Mouse (Mus musculus) testis, adult 2 months (tissue): Measurements from ENCODE around the gene Prkar2b. TPM values are rescaled to one million over a fixed set of nuclear protein-coding genes. Genes with fewer than 3 reads are reported as not detected.

Source experiments
- H3K27ac ChIP-seq: fragments of 200-500 bp; 2 replicates; pipeline ENCODE4 v1.5.1; 2012; ENCODE audit warnings: low read depth, low read length; ENCODE audit not compliant: control insufficient read depth, insufficient read depth
- H3K27me3 ChIP-seq: fragments of 200-500 bp; 2 replicates; pipeline ENCODE4 v1.6.1; 2012; ENCODE audit warnings: mild to moderate bottlenecking, low read length, moderate library complexity; ENCODE audit not compliant: control insufficient read depth, insufficient read depth
- H3K36me3 ChIP-seq: fragments of 200-500 bp; 2 replicates; pipeline ENCODE4 v1.6.1; 2012; ENCODE audit warnings: mild to moderate bottlenecking, low read length; ENCODE audit not compliant: control insufficient read depth, insufficient read depth
- H3K4me1 ChIP-seq: fragments of 200-500 bp; 2 replicates; pipeline ENCODE4 v1.6.1; 2012; ENCODE audit warnings: low read length; ENCODE audit not compliant: control insufficient read depth, insufficient read depth
- H3K4me3 ChIP-seq: fragments of 200-500 bp; 2 replicates; pipeline ENCODE4 v1.5.1; 2012; ENCODE audit warnings: low read depth, mild to moderate bottlenecking, low read length, moderate library complexity, mixed read lengths; ENCODE audit not compliant: control insufficient read depth
- CTCF ChIP-seq: fragments of 200-500 bp; IDR thresholded peaks from 2 replicates; pipeline ENCODE4 v1.5.1; 2012; ENCODE audit warnings: low read depth, mild to moderate bottlenecking, inconsistent platforms, low read length, moderate library complexity; ENCODE audit not compliant: control insufficient read depth, insufficient read depth, insufficient replicate concordance
- POLR2A ChIP-seq: fragments of 200-500 bp; IDR thresholded peaks from 2 replicates; pipeline ENCODE4 v1.6.1; 2012; ENCODE audit warnings: low read depth, mild to moderate bottlenecking, inconsistent platforms, low read length, moderate library complexity; ENCODE audit not compliant: control insufficient read depth
- polyA plus RNA-seq: library from polyadenylated mRNA; depleted of rRNA; stranded (reverse); fragments of >200 nt; gene quantifications from 2 replicates; pipeline ENCODE4 v1.2.3, GENCODE M21; 2012

Gene Prkar2b
- polyA plus RNA-seq, 1 experiment: 3.5 TPM

GRCm38 (mm10) chr12:31977613-31978195, 83.4 kb downstream of the Prkar2b start:
- H3K27me3 ChIP-seq: no peaks in the 10 kb centered on the region
- no peaks in the 10 kb centered on the region for H3K36me3 ChIP-seq
- H3K4me1 ChIP-seq: no peaks in the 10 kb centered on the region
- TF ChIP-seq CTCF (no peak), POLR2A (no peak)
- H3K27ac ChIP-seq: no peak overlapping the region
- H3K4me3 ChIP-seq: no peak overlapping the region

- Histone ChIP-seq H3K4me1 (no peaks in the 10 kb centered on the region), H3K36me3 (no peaks in the 10 kb centered on the region), H3K4me3 (no peak overlapping the region), H3K27ac (no peak overlapping the region), H3K27me3 (no peaks in the 10 kb centered on the region)
- TF ChIP-seq CTCF: no peak
- no peak for TF ChIP-seq POLR2A
These were observed 84.6 kb downstream of the Prkar2b start for GRCm38 (mm10) chr12:31976544-31976943.

- Histone ChIP-seq H3K27ac (no peak overlapping the region), H3K4me1 (no peaks in the 10 kb centered on the region), H3K27me3 (no peaks in the 10 kb centered on the region), H3K36me3 (no peaks in the 10 kb centered on the region), H3K4me3 (no peak overlapping the region)
- no peak for TF ChIP-seq CTCF
- TF ChIP-seq POLR2A: no peak
These were observed 87.5 kb downstream of the Prkar2b start for GRCm38 (mm10) chr12:31973473-31974172.

- Histone ChIP-seq H3K36me3 (no peaks in the 10 kb centered on the region), H3K27ac (no peak overlapping the region), H3K27me3 (no peaks in the 10 kb centered on the region), H3K4me1 (no peaks in the 10 kb centered on the region), H3K4me3 (no peak overlapping the region)
- TF ChIP-seq CTCF (no peak), POLR2A (no peak)
These were observed 89.5 kb downstream of the Prkar2b start for GRCm38 (mm10) chr12:31971547-31971946.

- H3K36me3 ChIP-seq: no peaks in the 10 kb centered on the region
- H3K27me3 ChIP-seq: no peaks in the 10 kb centered on the region
- no peak overlapping the region for H3K27ac ChIP-seq
- H3K4me3 ChIP-seq: no peak overlapping the region
- no peaks in the 10 kb centered on the region for H3K4me1 ChIP-seq
- TF ChIP-seq CTCF: no peak
- no peak for TF ChIP-seq POLR2A
These were observed 92.0 kb downstream of the Prkar2b start for GRCm38 (mm10) chr12:31969111-31969510.

GRCm38 (mm10) chr12:31967536-31967935, 93.6 kb downstream of the Prkar2b start:
- H3K4me3 ChIP-seq: no peak overlapping the region
- TF ChIP-seq CTCF (no peak), POLR2A (no peak)
- no peaks in the 10 kb centered on the region for H3K36me3 ChIP-seq
- H3K27me3 ChIP-seq: no peaks in the 10 kb centered on the region
- H3K4me1 ChIP-seq: no peaks in the 10 kb centered on the region
- no peak overlapping the region for H3K27ac ChIP-seq

- no peaks in the 10 kb centered on the region for H3K4me1 ChIP-seq
- no peak for TF ChIP-seq POLR2A
- TF ChIP-seq CTCF: no peak
- no peak overlapping the region for H3K27ac ChIP-seq
- no peak overlapping the region for H3K4me3 ChIP-seq
- H3K36me3 ChIP-seq: no peaks in the 10 kb centered on the region
- no peaks in the 10 kb centered on the region for H3K27me3 ChIP-seq
These were observed 94.7 kb downstream of the Prkar2b start for GRCm38 (mm10) chr12:31966405-31966804.
